Mouse (Mus musculus) kidney, embryonic 14.5 days (tissue): ENCODE measurements around the gene Slc28a3. TPM values are rescaled to one million over a fixed set of nuclear protein-coding genes. Genes with fewer than 3 reads are reported as not detected.

ENCODE experiments used
- ATAC-seq: fragments of 200-750 bp; cut with Nextera tagmentation; 2 replicates; pipeline ENCODE4 v1.8.0; 2017; ENCODE audit warnings: moderate number of reproducible peaks, mild to moderate bottlenecking, moderate TSS enrichment, moderate library complexity; ENCODE audit not compliant: low FRiP score, low TSS enrichment
- H3K27ac ChIP-seq: fragments of 300-500 bp; sonication (generic); 2 replicates; pipeline ENCODE4 v1.5.1; 2014; ENCODE audit warnings: low read depth, mild to moderate bottlenecking, low read length, moderate library complexity, mixed read lengths
- H3K27me3 ChIP-seq: fragments of 300-500 bp; sonication (generic); 2 replicates; pipeline ENCODE4 v1.6.1; 2014; ENCODE audit warnings: mild to moderate bottlenecking, low read length; ENCODE audit not compliant: control insufficient read depth, insufficient read depth
- H3K36me3 ChIP-seq: fragments of 300-500 bp; sonication (generic); 2 replicates; pipeline ENCODE4 v1.6.1; 2014; ENCODE audit warnings: low read length, mixed read lengths; ENCODE audit not compliant: control insufficient read depth, insufficient read depth
- H3K4me1 ChIP-seq: fragments of 300-500 bp; sonication (generic); 2 replicates; pipeline ENCODE4 v1.6.1; 2014; ENCODE audit warnings: low read length, mixed read lengths; ENCODE audit not compliant: control insufficient read depth, insufficient read depth
- H3K4me2 ChIP-seq: fragments of 300-500 bp; sonication (generic); replicated peaks from 2 replicates; pipeline ENCODE4 v1.6.1; 2014; ENCODE audit warnings: low read depth, mild to moderate bottlenecking, low read length
- H3K4me3 ChIP-seq: fragments of 300-500 bp; sonication (generic); 2 replicates; pipeline ENCODE4 v1.5.1; 2014; ENCODE audit warnings: mild to moderate bottlenecking, low read length
- H3K9ac ChIP-seq: fragments of 300-500 bp; sonication (generic); 2 replicates; pipeline ENCODE4 v1.6.1; 2014; ENCODE audit warnings: low read depth, mild to moderate bottlenecking, low read length, moderate library complexity
- H3K9me3 ChIP-seq: fragments of 300-500 bp; sonication (generic); 2 replicates; pipeline ENCODE4 v1.6.1; 2016; ENCODE audit warnings: low read length; ENCODE audit not compliant: control insufficient read depth
- WGBS: fragments of 180-500 bp; shearing (Covaris S2); extraction: QIAGEN DNeasy Blood & Tissue Kit; methylation state at CpG from one replicate; pipeline ENCODE4 v1.1.7; 2014; 5-methylcytosine and 5-hydroxymethylcytosine counted together
- polyA plus RNA-seq: library from polyadenylated mRNA; unstranded; fragments of >200 nt; fragmentation: Nextera tagmentation; extraction: Ambion mirVana; gene quantifications from 2 replicates; pipeline ENCODE4 v1.2.1, GENCODE M21; 2014

Slc28a3 gene
- polyA plus RNA-seq, 1 experiment from 2014 or later: 0.08 TPM

GRCm38 (mm10) chr13:58521331-58522030 is 89.2 kb downstream of the Slc28a3 start:
- WGBS: 94% methylated on average over 9 of the region's 9 CpGs
- Histone ChIP-seq H3K27ac (no peak overlapping the region), H3K27me3 (peaks cover 8% of the 10 kb centered on the region; the same call in 1 of the 2 replicates), H3K4me2 (no peak overlapping the region), H3K36me3 (no peaks in the 10 kb centered on the region), H3K9ac (no peak overlapping the region), H3K9me3 (no peaks in the 10 kb centered on the region), H3K4me3 (no peak overlapping the region), H3K4me1 (peaks cover 6% of the 10 kb centered on the region; the same call in 1 of the 2 replicates)
- ATAC-seq: no peak

GRCm38 (mm10) chr13:58520580-58521330 is 89.9 kb downstream of the Slc28a3 start:
- no peak for ATAC-seq
- Histone ChIP-seq H3K9me3 (no peaks in the 10 kb centered on the region), H3K9ac (no peak overlapping the region), H3K4me3 (no peak overlapping the region), H3K36me3 (no peaks in the 10 kb centered on the region), H3K4me1 (peaks cover 6% of the 10 kb centered on the region; the same call in 1 of the 2 replicates), H3K4me2 (no peak overlapping the region), H3K27me3 (peaks cover 8% of the 10 kb centered on the region; the same call in 1 of the 2 replicates), H3K27ac (no peak overlapping the region)
- WGBS: 68% methylated on average over 7 of the region's 7 CpGs

GRCm38 (mm10) chr13:58520028-58520427 is 90.6 kb downstream of the Slc28a3 start:
- Histone ChIP-seq H3K27ac (no peak overlapping the region), H3K36me3 (no peaks in the 10 kb centered on the region), H3K27me3 (peaks cover 8% of the 10 kb centered on the region; the same call in 1 of the 2 replicates), H3K4me2 (no peak overlapping the region), H3K9ac (no peak overlapping the region), H3K9me3 (no peaks in the 10 kb centered on the region), H3K4me3 (no peak overlapping the region), H3K4me1 (peaks cover 6% of the 10 kb centered on the region; the same call in 1 of the 2 replicates)
- ATAC-seq: no peak
- WGBS: 94% methylated on average over 9 of the region's 9 CpGs

- no peak for ATAC-seq
These were observed 94.4 kb downstream of the Slc28a3 start for GRCm38 (mm10) chr13:58516277-58516676.

GRCm38 (mm10) chr13:58515635-58516034 is 95.0 kb downstream of the Slc28a3 start:
- Histone ChIP-seq H3K4me3 (no peak overlapping the region), H3K36me3 (no peaks in the 10 kb centered on the region), H3K27me3 (no peaks in the 10 kb centered on the region), H3K27ac (no peak overlapping the region), H3K4me2 (no peak overlapping the region), H3K4me1 (no peaks in the 10 kb centered on the region), H3K9me3 (no peaks in the 10 kb centered on the region), H3K9ac (no peak overlapping the region)
- WGBS: 90% methylated on average over 5 of the region's 5 CpGs
- ATAC-seq: no peak

More at GRCm38 (mm10) chr13:58516277-58516676, 94.4 kb downstream of the Slc28a3 start:
- Histone ChIP-seq H3K9me3 (no peaks in the 10 kb centered on the region), H3K4me2 (no peak overlapping the region), H3K4me1 (no peaks in the 10 kb centered on the region), H3K9ac (no peak overlapping the region), H3K4me3 (no peak overlapping the region), H3K36me3 (no peaks in the 10 kb centered on the region), H3K27me3 (no peaks in the 10 kb centered on the region), H3K27ac (no peak overlapping the region)
- 98% methylated on average over 4 of the region's 4 CpGs for WGBS

- ATAC-seq: no peak
These were observed 96.4 kb downstream of the Slc28a3 start for GRCm38 (mm10) chr13:58514147-58514727.

GRCm38 (mm10) chr13:58511926-58512325 is 98.8 kb downstream of the Slc28a3 start:
- no peaks in the 10 kb centered on the region for H3K27me3 ChIP-seq
- H3K9ac ChIP-seq: no peak overlapping the region
- H3K4me3 ChIP-seq: no peak overlapping the region
- H3K4me2 ChIP-seq: no peak overlapping the region
- no peaks in the 10 kb centered on the region for H3K4me1 ChIP-seq
- no peak overlapping the region for H3K27ac ChIP-seq
- ATAC-seq: no peak
- H3K36me3 ChIP-seq: no peaks in the 10 kb centered on the region
- no peaks in the 10 kb centered on the region for H3K9me3 ChIP-seq
- 80% methylated on average over 2 of the region's 2 CpGs for WGBS

More at GRCm38 (mm10) chr13:58514147-58514727, 96.4 kb downstream of the Slc28a3 start:
- no peaks in the 10 kb centered on the region for H3K36me3 ChIP-seq
- H3K9ac ChIP-seq: no peak overlapping the region
- no peaks in the 10 kb centered on the region for H3K4me1 ChIP-seq
- no peak overlapping the region for H3K4me2 ChIP-seq
- no peak overlapping the region for H3K27ac ChIP-seq
- H3K4me3 ChIP-seq: no peak overlapping the region
- H3K9me3 ChIP-seq: no peaks in the 10 kb centered on the region
- 88% methylated on average over 8 of the region's 8 CpGs for WGBS
- H3K27me3 ChIP-seq: no peaks in the 10 kb centered on the region

GRCm38 (mm10) chr13:58511248-58511647 is 99.4 kb downstream of the Slc28a3 start:
- Histone ChIP-seq H3K36me3 (no peaks in the 10 kb centered on the region), H3K27ac (no peak overlapping the region), H3K9ac (no peak overlapping the region), H3K9me3 (no peaks in the 10 kb centered on the region), H3K4me2 (no peak overlapping the region), H3K27me3 (no peaks in the 10 kb centered on the region), H3K4me1 (no peaks in the 10 kb centered on the region), H3K4me3 (no peak overlapping the region)
- 87% methylated on average over 9 of the region's 9 CpGs for WGBS
- no peak for ATAC-seq

- H3K4me3 ChIP-seq: no peak overlapping the region
- no peak overlapping the region for H3K4me2 ChIP-seq
- H3K27me3 ChIP-seq: no peaks in the 10 kb centered on the region
- no peaks in the 10 kb centered on the region for H3K4me1 ChIP-seq
- no peaks in the 10 kb centered on the region for H3K9me3 ChIP-seq
- no peak overlapping the region for H3K9ac ChIP-seq
- no peak overlapping the region for H3K27ac ChIP-seq
- H3K36me3 ChIP-seq: no peaks in the 10 kb centered on the region
- 36% methylated on average over 3 of the region's 3 CpGs for WGBS
- ATAC-seq: no peak
These were observed 101.4 kb downstream of the Slc28a3 start for GRCm38 (mm10) chr13:58509241-58509640.
